In the genomic region with DNA sequence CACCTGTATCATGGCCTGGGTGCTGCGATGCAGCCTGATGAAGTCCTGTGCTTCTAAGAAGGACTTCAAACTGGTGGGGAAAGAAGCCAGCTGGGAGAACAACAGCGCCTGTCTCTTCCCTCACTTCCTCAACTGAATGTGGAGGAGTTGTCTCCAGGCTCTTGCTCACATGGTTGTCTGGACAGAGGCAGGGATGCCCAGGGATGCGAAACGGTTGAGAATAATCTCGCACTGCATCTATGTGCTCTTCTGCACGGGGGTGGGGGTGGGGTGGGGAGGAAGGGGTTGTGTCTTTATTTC, we compare ENCODE assay signal across 18 mouse cellular contexts. TPM values are rescaled to one million over a fixed set of nuclear protein-coding genes. Genes with fewer than 3 reads are reported as not detected.
DNase-seq lines count a peak whose midpoint lies in the region; ATAC-seq and TF ChIP-seq lines count a peak whose summit lies in the region.
"Had no signal": no experiment of that assay in that cellular context is flagged by ENCODE, and none has a peak within 500 bp of the region (broad histone marks: within the 10 kb centered on the region; RNA-seq: fewer than 3 reads in every experiment).

No protein-coding gene starts in this region.

- no peak for ATAC-seq in forebrain, embryonic 11.5 days (replicated peaks; ENCODE audit: low FRiP score)
- no peak for ATAC-seq in forebrain, postnatal 0 days
- ATAC-seq in kidney, embryonic 14.5 days (ENCODE audit: low FRiP score, low TSS enrichment), result peak; percentile 13; the same call in 1 of the 2 replicates
- ATAC-seq in embryonic facial prominence, embryonic 13.5 days (ENCODE audit: insufficient number of reproducible peaks, insufficient read depth, low FRiP score, low TSS enrichment, low read depth), result no peak
- ATAC-seq in limb, embryonic 14.5 days (ENCODE audit: low FRiP score, low read depth), result no peak
- ATAC-seq: activated CD4-positive, CD25-positive, alpha-beta regulatory T cell, adult 4 months had no signal

- DNase-seq in forebrain, embryonic 11.5 days (ENCODE audit: low spot score), result peak; percentile 48
- DNase-seq in forebrain, postnatal 0 days, result no peak
- DNase-seq in kidney, postnatal 25 days, result no peak
- DNase-seq in limb, embryonic 14.5 days (ENCODE audit: low spot score), result no peak
- DNase-seq in left cerebral cortex, adult 11 months (ENCODE audit: low spot score), result no peak
- no peak for DNase-seq in gastrocnemius, adult 8-10 months (ENCODE audit: low spot score in 2 of 2)
- DNase-seq: cerebellum, adult 9-10 months; liver, embryonic 13.5 days; thymus, postnatal 25 days had no signal

- H3K4me1 ChIP-seq in forebrain, embryonic 11.5 days (replicated peaks; ENCODE audit: control insufficient read depth, insufficient read depth, low read length), result 0 out of 2 replicates have a peak, but pooled peaks cover 2% of the 10 kb centered on the region
- H3K4me1 ChIP-seq in forebrain, postnatal 0 days (ENCODE audit: insufficient read depth), result 0 out of 2 replicates have a peak, but pooled peaks cover 8% of the 10 kb centered on the region
- H3K4me1 ChIP-seq in kidney, embryonic 14.5 days (ENCODE audit: control insufficient read depth, insufficient read depth, low read length), result 0 out of 2 replicates have a peak, but pooled peaks cover 3% of the 10 kb centered on the region
- H3K4me1 ChIP-seq in embryonic facial prominence, embryonic 13.5 days, result peaks cover 11% of the 10 kb centered on the region
- peaks cover 44% of the 10 kb centered on the region for H3K4me1 ChIP-seq in limb, embryonic 14.5 days (ENCODE audit: control insufficient read depth, insufficient read depth, low read length)
- H3K4me1 ChIP-seq: liver, embryonic 13.5 days had no signal

- no peak overlapping the region for H3K27ac ChIP-seq in forebrain, embryonic 11.5 days (ENCODE audit: low read depth, low read length)
- H3K27ac ChIP-seq in forebrain, postnatal 0 days (ENCODE audit: low read depth, low read length), result no peak overlapping the region
- H3K27ac ChIP-seq in kidney, embryonic 14.5 days (ENCODE audit: low read depth, low read length), result no peak overlapping the region
- peak overlapping the region; percentile 73 for H3K27ac ChIP-seq in embryonic facial prominence, embryonic 13.5 days
- H3K27ac ChIP-seq in limb, embryonic 14.5 days (replicated peaks; ENCODE audit: low read depth, low read length), result peak overlapping the region; percentile 80
- H3K27ac ChIP-seq: hindbrain, embryonic 12.5 days; kidney, postnatal 0 days; liver, embryonic 13.5 days had no signal

- no peak for TF ChIP-seq CTCF in forebrain, postnatal 0 days (IDR thresholded peaks at IDR 0.05; ENCODE audit: low read depth)

- 2% methylated on average over 6 of the region's 6 CpGs for WGBS in forebrain, embryonic 11.5 days
- 3% methylated on average over 6 of the region's 6 CpGs for WGBS in forebrain, postnatal 0 days
- 3% methylated on average over 6 of the region's 6 CpGs for WGBS in kidney, embryonic 14.5 days
- WGBS in embryonic facial prominence, embryonic 13.5 days, result 2% methylated on average over 6 of the region's 6 CpGs
- WGBS in limb, embryonic 14.5 days, result 8% methylated on average over 6 of the region's 6 CpGs

- TF ChIP-seq POLR2A in limb, embryonic 14.5 days (IDR thresholded peaks at IDR 0.05; ENCODE audit: borderline replicate concordance, extremely low read depth, insufficient read depth, insufficient read length), result no peak

- no peaks in the 10 kb centered on the region for H3K36me3 ChIP-seq in forebrain, embryonic 11.5 days (ENCODE audit: control insufficient read depth, insufficient read depth, low read length)
- H3K36me3 ChIP-seq in forebrain, postnatal 0 days (ENCODE audit: insufficient read depth), result no peaks in the 10 kb centered on the region
- H3K36me3 ChIP-seq in kidney, embryonic 14.5 days (ENCODE audit: control insufficient read depth, insufficient read depth, low read length), result no peaks in the 10 kb centered on the region
- H3K36me3 ChIP-seq in embryonic facial prominence, embryonic 13.5 days, result no peaks in the 10 kb centered on the region
- no peaks in the 10 kb centered on the region for H3K36me3 ChIP-seq in limb, embryonic 14.5 days (ENCODE audit: control insufficient read depth, insufficient read depth, low read length)
- H3K36me3 ChIP-seq: G1E; hindbrain, embryonic 12.5 days; liver, embryonic 13.5 days had no signal

- H3K27me3 ChIP-seq in forebrain, embryonic 11.5 days (ENCODE audit: control insufficient read depth, insufficient read depth, low read length), result peaks cover 97% of the 10 kb centered on the region
- peaks cover 98% of the 10 kb centered on the region for H3K27me3 ChIP-seq in forebrain, postnatal 0 days (ENCODE audit: insufficient read depth, low read length)
- peaks cover 99% of the 10 kb centered on the region for H3K27me3 ChIP-seq in kidney, embryonic 14.5 days (ENCODE audit: control insufficient read depth, insufficient read depth, low read length)
- peaks cover 99% of the 10 kb centered on the region for H3K27me3 ChIP-seq in embryonic facial prominence, embryonic 13.5 days
- H3K27me3 ChIP-seq in limb, embryonic 14.5 days (ENCODE audit: control insufficient read depth, insufficient read depth, low read length), result peaks cover 34% of the 10 kb centered on the region; the same call in 1 of the 2 replicates

- H3K9me3 ChIP-seq in forebrain, embryonic 11.5 days (ENCODE audit: control insufficient read depth, low read length), result no peaks in the 10 kb centered on the region
- H3K9me3 ChIP-seq in forebrain, postnatal 0 days (ENCODE audit: low read length), result no peaks in the 10 kb centered on the region
- no peaks in the 10 kb centered on the region for H3K9me3 ChIP-seq in kidney, embryonic 14.5 days (ENCODE audit: control insufficient read depth, low read length)
- no peaks in the 10 kb centered on the region for H3K9me3 ChIP-seq in embryonic facial prominence, embryonic 13.5 days
- no peaks in the 10 kb centered on the region for H3K9me3 ChIP-seq in limb, embryonic 14.5 days (ENCODE audit: control insufficient read depth, low read length)
- H3K9me3 ChIP-seq: G1E; hindbrain, embryonic 12.5 days; liver, embryonic 13.5 days had no signal

- H3K4me2 ChIP-seq in forebrain, embryonic 11.5 days (ENCODE audit: low read depth, low read length, severe bottlenecking), result no peak overlapping the region
- no peak overlapping the region for H3K4me2 ChIP-seq in forebrain, postnatal 0 days (ENCODE audit: low read depth)
- H3K4me2 ChIP-seq in kidney, embryonic 14.5 days (replicated peaks; ENCODE audit: low read depth, low read length), result no peak overlapping the region
- H3K4me2 ChIP-seq in embryonic facial prominence, embryonic 13.5 days, result peak overlapping the region; percentile 62
- peak overlapping the region; percentile 61 for H3K4me2 ChIP-seq in limb, embryonic 14.5 days (replicated peaks; ENCODE audit: low read depth, low read length, severe bottlenecking)

- H3K4me3 ChIP-seq in forebrain, embryonic 11.5 days (ENCODE audit: low read depth, low read length), result no peak overlapping the region
- H3K4me3 ChIP-seq in forebrain, postnatal 0 days (ENCODE audit: low read depth, low read length), result no peak overlapping the region
- H3K4me3 ChIP-seq in kidney, embryonic 14.5 days (ENCODE audit: low read length), result no peak overlapping the region
- peak overlapping the region; percentile 39 for H3K4me3 ChIP-seq in embryonic facial prominence, embryonic 13.5 days
- H3K4me3 ChIP-seq in limb, embryonic 14.5 days (replicated peaks; ENCODE audit: low read length), result peak overlapping the region; percentile 36
- H3K4me3 ChIP-seq: erythroblast, embryonic 14.5 days had no signal

- no peak overlapping the region for H3K9ac ChIP-seq in forebrain, embryonic 11.5 days (ENCODE audit: low read length)
- H3K9ac ChIP-seq in forebrain, postnatal 0 days, result no peak overlapping the region
- H3K9ac ChIP-seq in kidney, embryonic 14.5 days (ENCODE audit: low read depth, low read length), result no peak overlapping the region
- peak overlapping the region; percentile 66 for H3K9ac ChIP-seq in embryonic facial prominence, embryonic 13.5 days
- H3K9ac ChIP-seq in limb, embryonic 14.5 days (ENCODE audit: low read depth, low read length, severe bottlenecking), result no peak overlapping the region; the same call in 1 of the 2 replicates
- H3K9ac ChIP-seq: hindbrain, embryonic 12.5 days; liver, embryonic 13.5 days had no signal

RNA-seq across cellular contexts. Expression of gene Hand2, which starts 20.7 kb away (rescaled TPM):
- polyA plus RNA-seq in forebrain, embryonic 11.5 days (2014; fragmentation: Nextera tagmentation; extraction: Ambion mirVana), result not detected in 2 replicates
- not detected in 2 replicates for total RNA-seq in forebrain, postnatal 0 days (2014; rRNA removed)
- polyA plus RNA-seq in forebrain, postnatal 0 days (2015; fragmentation: Nextera tagmentation; extraction: Ambion mirVana), result not detected in 2 replicates
- polyA plus RNA-seq in kidney, embryonic 14.5 days (2014; fragmentation: Nextera tagmentation; extraction: Ambion mirVana), result not detected in 2 replicates
- 2.8 and 8.3 TPM in 2 replicates for polyA plus RNA-seq in embryonic facial prominence, embryonic 13.5 days (2015; fragmentation: Nextera tagmentation; extraction: Ambion mirVana)
- polyA plus RNA-seq in limb, embryonic 14.5 days (2012; rRNA removed), result 33.4 and 36.2 TPM in 2 replicates
- polyA plus RNA-seq in limb, embryonic 14.5 days (2014; fragmentation: Nextera tagmentation; extraction: Ambion mirVana), result 9.8 and 13.5 TPM in 2 replicates
- under 1 TPM in 2 of 4 experiments, not detected in 2; 0.11 to 0.15 TPM for total RNA-seq in gastrocnemius, adult 8-10 months (2022)
- total RNA-seq: G1E; layer of hippocampus, postnatal 14 days; megakaryocyte, adult 5-6 weeks had no signal
- polyA plus RNA-seq: activated CD4-positive, CD25-positive, alpha-beta regulatory T cell, adult 4 months; erythroblast, embryonic 14.5 days; G1E; hindbrain, embryonic 12.5 days; kidney, postnatal 0 days had no signal

Comparison
In these comparisons a context has a peak if more than half of its experiments do, and no peak if none do; other contexts are left out.
1. H3K27ac ChIP-seq: peak in embryonic facial prominence, embryonic 13.5 days (single experiment) and limb, embryonic 14.5 days (single experiment); none in forebrain, embryonic 11.5 days (single experiment), forebrain, postnatal 0 days (single experiment) and kidney, embryonic 14.5 days (single experiment).
2. H3K4me2 ChIP-seq: peak in embryonic facial prominence, embryonic 13.5 days (single experiment) and limb, embryonic 14.5 days (single experiment); none in forebrain, embryonic 11.5 days (single experiment), forebrain, postnatal 0 days (single experiment) and kidney, embryonic 14.5 days (single experiment).
3. H3K4me3 ChIP-seq: peak in embryonic facial prominence, embryonic 13.5 days (single experiment) and limb, embryonic 14.5 days (single experiment); none in forebrain, embryonic 11.5 days (single experiment), forebrain, postnatal 0 days (single experiment) and kidney, embryonic 14.5 days (single experiment).